Mouse (Mus musculus): ENCODE results near the gene Acox1. TPM values are rescaled to one million over a fixed set of nuclear protein-coding genes. Genes with fewer than 3 reads are reported as not detected.

Acox1 gene
- polyA plus RNA-seq (2015; fragmentation: Nextera tagmentation; extraction: Ambion mirVana), result 258 and 304 TPM in 2 replicates

- Histone ChIP-seq H3K36me3 (replicated peaks; ENCODE audit: insufficient read depth, low read length) (peaks cover 3% of the 10 kb centered on the region; the same call in 1 of the 2 replicates), H3K27ac (ENCODE audit: low read depth) (peak within 1 kb of the TSS; percentile 97), H3K4me2 (ENCODE audit: low read depth, low read length) (peak within 1 kb of the TSS; percentile 91), H3K9me3 (ENCODE audit: low read length) (no peaks in the 10 kb centered on the region), H3K9ac (replicated peaks) (peak within 1 kb of the TSS; percentile 91), H3K27me3 (ENCODE audit: insufficient read depth, low read length) (no peaks in the 10 kb centered on the region), H3K4me1 (ENCODE audit: insufficient read depth) (peaks cover 32% of the 10 kb centered on the region), H3K4me3 (ENCODE audit: low read depth, low read length) (peak within 1 kb of the TSS; percentile 84)
- TF ChIP-seq EP300 (IDR thresholded peaks at IDR 0.05; ENCODE audit: low read depth) (peak; percentile 89), CTCF (IDR thresholded peaks at IDR 0.05; ENCODE audit: low read depth) (no peak)
- peak; percentile 97 for DNase-seq
- peak; percentile 88 for ATAC-seq
- WGBS (ENCODE audit: insufficient replicate concordance), result under 1% methylated on average over 52 of the region's 62 CpGs
Observed at GRCm38 (mm10) chr11:116198639-116199531, at the start of gene Acox1, which contains the start of gene Ten1. Acox1 (minus strand) TSS chr11:116199045. Ten1 (plus strand) TSS chr11:116198855.

- WGBS (ENCODE audit: insufficient replicate concordance), result 80% methylated on average over 14 of the region's 14 CpGs
- no peak overlapping the region for H3K4me2 ChIP-seq (ENCODE audit: low read depth, low read length)
- no peaks in the 10 kb centered on the region for H3K4me1 ChIP-seq (ENCODE audit: insufficient read depth)
- H3K9ac ChIP-seq (replicated peaks), result no peak overlapping the region
- H3K27ac ChIP-seq (ENCODE audit: low read depth), result no peak overlapping the region
- DNase-seq (no peak), ATAC-seq (no peak)
- H3K4me3 ChIP-seq (ENCODE audit: low read depth, low read length), result no peak overlapping the region
- no peaks in the 10 kb centered on the region for H3K27me3 ChIP-seq (ENCODE audit: insufficient read depth, low read length)
- H3K36me3 ChIP-seq (replicated peaks; ENCODE audit: insufficient read depth, low read length), result peaks cover 77% of the 10 kb centered on the region
- H3K9me3 ChIP-seq (ENCODE audit: low read length), result no peaks in the 10 kb centered on the region
- no peak for TF ChIP-seq EP300 (IDR thresholded peaks at IDR 0.05; ENCODE audit: low read depth)
- TF ChIP-seq CTCF (IDR thresholded peaks at IDR 0.05; ENCODE audit: low read depth), result no peak
Observed at GRCm38 (mm10) chr11:116247502-116248222, 48.8 kb upstream of the Acox1 start.

DNA sequence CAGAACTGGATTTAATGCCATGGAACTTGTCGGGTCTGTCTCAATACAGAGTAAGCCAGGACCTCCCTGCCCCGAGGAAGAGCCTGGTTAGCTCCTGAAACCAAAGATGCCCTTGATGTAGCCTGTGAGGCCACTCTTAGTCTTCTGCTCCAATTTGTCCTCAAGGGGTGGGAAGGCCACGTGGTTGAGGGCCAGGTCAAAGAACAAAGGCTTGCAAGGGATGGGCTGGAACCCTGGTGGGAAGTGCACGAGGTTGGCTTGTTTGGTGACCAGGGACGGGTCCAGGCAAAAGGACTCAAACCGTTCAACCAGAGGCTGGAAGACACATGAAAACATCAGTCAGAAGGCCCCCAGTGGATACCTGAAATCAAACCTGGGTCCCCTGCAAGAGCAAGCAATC, 46.8 kb upstream of the Acox1 start:
- TF ChIP-seq EP300 (IDR thresholded peaks at IDR 0.05; ENCODE audit: low read depth) (no peak), CTCF (IDR thresholded peaks at IDR 0.05; ENCODE audit: low read depth) (no peak)
- Histone ChIP-seq H3K4me1 (ENCODE audit: insufficient read depth) (no peaks in the 10 kb centered on the region; the same call in 1 of the 2 replicates), H3K27me3 (ENCODE audit: insufficient read depth, low read length) (no peaks in the 10 kb centered on the region), H3K9ac (replicated peaks) (no peak overlapping the region), H3K4me3 (ENCODE audit: low read depth, low read length) (no peak overlapping the region), H3K9me3 (ENCODE audit: low read length) (no peaks in the 10 kb centered on the region), H3K27ac (ENCODE audit: low read depth) (no peak overlapping the region), H3K4me2 (ENCODE audit: low read depth, low read length) (no peak overlapping the region), H3K36me3 (replicated peaks; ENCODE audit: insufficient read depth, low read length) (peaks cover 60% of the 10 kb centered on the region)
- WGBS (ENCODE audit: insufficient replicate concordance), result 80% methylated on average over 6 of the region's 6 CpGs
- ATAC-seq (no peak), DNase-seq (no peak)

DNA sequence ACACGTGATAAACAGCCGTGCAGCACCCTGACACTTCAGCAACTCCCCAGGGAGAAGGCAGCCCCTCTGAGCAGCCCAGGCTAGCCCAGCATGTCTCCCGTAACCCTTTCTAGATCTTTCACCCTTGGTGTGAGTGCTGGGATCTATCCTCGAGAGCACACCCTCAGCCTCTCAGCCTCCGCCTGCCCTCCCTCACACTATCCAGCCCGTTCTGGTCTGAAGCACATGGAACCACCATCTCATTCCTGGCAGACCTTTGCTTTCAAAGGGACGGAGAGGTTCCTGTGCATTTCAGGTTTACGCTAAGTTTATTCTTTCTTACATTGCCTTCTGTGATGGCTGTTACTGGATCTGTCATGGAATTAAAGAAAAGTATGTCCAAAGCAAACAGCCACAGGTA, 45.7 kb upstream of the Acox1 start:
- Histone ChIP-seq H3K4me2 (ENCODE audit: low read depth, low read length) (no peak overlapping the region), H3K9ac (replicated peaks) (no peak overlapping the region), H3K9me3 (ENCODE audit: low read length) (no peaks in the 10 kb centered on the region), H3K4me1 (ENCODE audit: insufficient read depth) (no peaks in the 10 kb centered on the region; the same call in 1 of the 2 replicates), H3K36me3 (replicated peaks; ENCODE audit: insufficient read depth, low read length) (peaks cover 50% of the 10 kb centered on the region), H3K27me3 (ENCODE audit: insufficient read depth, low read length) (no peaks in the 10 kb centered on the region), H3K27ac (ENCODE audit: low read depth) (no peak overlapping the region), H3K4me3 (ENCODE audit: low read depth, low read length) (no peak overlapping the region)
- DNase-seq (no peak), ATAC-seq (no peak)
- no peak for TF ChIP-seq CTCF (IDR thresholded peaks at IDR 0.05; ENCODE audit: low read depth)
- TF ChIP-seq EP300 (IDR thresholded peaks at IDR 0.05; ENCODE audit: low read depth), result no peak
- WGBS (ENCODE audit: insufficient replicate concordance), result 84% methylated on average over 8 of the region's 8 CpGs

DNA sequence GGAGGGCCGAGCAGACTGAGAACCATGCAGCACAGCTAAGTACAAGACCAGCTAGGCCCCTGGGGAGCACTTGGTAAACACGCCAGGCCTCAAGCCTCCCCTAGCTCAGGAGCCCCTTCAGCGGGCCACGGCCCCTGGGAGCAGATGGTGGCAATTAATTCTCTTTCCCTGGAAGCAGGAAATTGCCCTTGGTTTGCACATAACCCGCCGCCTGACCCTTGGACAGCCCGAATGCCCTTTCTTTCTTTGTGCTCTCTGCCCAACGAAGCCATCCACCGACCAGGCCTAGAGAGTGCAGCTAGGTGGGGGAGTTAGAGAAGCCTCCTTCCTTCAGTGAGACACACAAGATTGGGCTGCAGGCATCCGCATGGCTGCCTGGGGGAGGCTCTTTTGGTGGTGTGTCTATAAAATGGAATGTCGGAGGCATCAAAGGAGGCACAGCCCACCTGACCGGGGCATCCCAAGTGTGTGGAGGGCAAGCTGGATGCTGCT, 42.9 kb upstream of the Acox1 start:
- WGBS (ENCODE audit: insufficient replicate concordance), result 69% methylated on average over 12 of the region's 12 CpGs
- no peak for TF ChIP-seq CTCF (IDR thresholded peaks at IDR 0.05; ENCODE audit: low read depth)
- no peak for TF ChIP-seq EP300 (IDR thresholded peaks at IDR 0.05; ENCODE audit: low read depth)

GRCm38 (mm10) chr11:116239797-116240196, 41.0 kb upstream of the Acox1 start:
- DNase-seq, result no peak
- H3K4me1 ChIP-seq (ENCODE audit: insufficient read depth), result peaks cover 5% of the 10 kb centered on the region
- H3K27me3 ChIP-seq (ENCODE audit: insufficient read depth, low read length), result 0 out of 2 replicates have a peak, but pooled peaks cover 7% of the 10 kb centered on the region
- no peak overlapping the region for H3K27ac ChIP-seq (ENCODE audit: low read depth)
- ATAC-seq, result no peak
- H3K9ac ChIP-seq (replicated peaks), result no peak overlapping the region
- H3K4me3 ChIP-seq (ENCODE audit: low read depth, low read length), result no peak overlapping the region
- no peaks in the 10 kb centered on the region for H3K9me3 ChIP-seq (ENCODE audit: low read length)
- peaks cover 7% of the 10 kb centered on the region; the same call in 1 of the 2 replicates for H3K36me3 ChIP-seq (replicated peaks; ENCODE audit: insufficient read depth, low read length)
- H3K4me2 ChIP-seq (ENCODE audit: low read depth, low read length), result no peak overlapping the region
- 65% methylated on average over 7 of the region's 7 CpGs for WGBS (ENCODE audit: insufficient replicate concordance)
- TF ChIP-seq EP300 (IDR thresholded peaks at IDR 0.05; ENCODE audit: low read depth) (no peak), CTCF (IDR thresholded peaks at IDR 0.05; ENCODE audit: low read depth) (no peak)

More for the DNA sequence above, 42.9 kb upstream of the Acox1 start:
- ATAC-seq (no peak), DNase-seq (no peak)
- no peaks in the 10 kb centered on the region for H3K9me3 ChIP-seq (ENCODE audit: low read length)
- peaks cover 23% of the 10 kb centered on the region for H3K36me3 ChIP-seq (replicated peaks; ENCODE audit: insufficient read depth, low read length)
- H3K4me1 ChIP-seq (ENCODE audit: insufficient read depth), result peaks cover 5% of the 10 kb centered on the region
- H3K4me3 ChIP-seq (ENCODE audit: low read depth, low read length), result no peak overlapping the region
- no peak overlapping the region for H3K27ac ChIP-seq (ENCODE audit: low read depth)
- no peak overlapping the region for H3K9ac ChIP-seq (replicated peaks)
- H3K27me3 ChIP-seq (ENCODE audit: insufficient read depth, low read length), result 0 out of 2 replicates have a peak, but pooled peaks cover 7% of the 10 kb centered on the region
- H3K4me2 ChIP-seq (ENCODE audit: low read depth, low read length), result no peak overlapping the region

Data from liver, postnatal 0 days (tissue).